Mouse (Mus musculus) cortical plate, adult 2 months (tissue): ENCODE measurements at regions not wholly inside any gene's neighbourhood (a gene's known extent, or its start where the extent isn't known, plus 50 kb on each side); places are given as distances from the start of the nearest gene placed in this dataset.

Source experiments
- CTCF ChIP-seq: fragments of 200-500 bp; IDR thresholded peaks from 2 replicates; pipeline ENCODE4 v1.5.1; 2011; ENCODE audit warnings: mild to moderate bottlenecking, control low read depth, low read length; ENCODE audit not compliant: insufficient read depth; ENCODE audit errors: extremely low read depth
- POLR2A ChIP-seq: fragments of 200-500 bp; IDR thresholded peaks from 2 replicates; pipeline ENCODE4 v1.6.1; 2011; ENCODE audit warnings: mild to moderate bottlenecking, low read length, control low read depth; ENCODE audit not compliant: insufficient read depth; ENCODE audit errors: extremely low read depth

GRCm38 (mm10) chr11:112546162-112546561 lies 235.9 kb upstream of the Sox9 start:
- TF ChIP-seq CTCF (no peak), POLR2A (no peak)
